Mouse (Mus musculus) B cell, adult 67 days (primary cell): Measurements from ENCODE around the gene Gprc6a. TPM values are rescaled to one million over a fixed set of nuclear protein-coding genes. Genes with fewer than 3 reads are reported as not detected.

ENCODE experiments used
- total RNA-seq, 2 experiments: library from RNA; stranded (reverse); gene quantifications; 4 replicates each; pipeline ENCODE4 v1.2.4; 2023

The Gprc6a gene
- total RNA-seq, result not detected

DNA sequence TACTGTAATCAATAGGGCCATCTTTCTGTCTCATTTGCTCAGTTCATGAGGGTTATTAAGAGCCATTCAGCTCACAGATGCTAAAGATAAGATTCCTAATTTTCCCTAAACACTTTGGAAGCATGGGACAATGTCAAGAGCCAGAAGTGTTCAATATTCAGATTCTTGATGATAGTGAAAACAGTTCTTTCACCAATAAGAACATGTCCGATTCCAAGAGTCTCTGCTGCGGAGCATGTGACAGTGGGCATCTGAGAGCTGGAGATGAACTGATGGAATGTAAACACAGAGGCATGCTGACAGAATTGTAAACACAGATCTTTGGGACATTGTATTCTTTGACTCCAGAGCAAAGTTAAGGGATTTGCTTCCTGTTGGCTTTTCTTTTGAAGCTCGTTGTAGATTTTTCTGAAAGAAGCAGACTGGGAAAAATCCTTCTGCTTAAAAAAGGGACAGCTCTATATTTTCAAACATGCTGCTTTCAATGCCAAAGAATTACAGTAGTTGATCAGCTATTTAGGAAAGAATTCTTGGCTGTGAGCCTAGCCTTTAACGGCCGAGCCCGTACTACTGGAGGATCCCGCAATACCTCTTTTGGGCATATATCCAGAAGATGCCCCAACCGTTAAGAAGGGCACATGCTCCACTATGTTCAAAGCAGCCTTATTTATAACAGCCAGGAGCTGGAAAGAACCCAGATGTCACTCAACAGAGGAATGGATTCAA lies at the start of gene Gprc6a:
Gene Gprc6a (minus strand): TSS at position 51 of the 726 bp plus-strand sequence.

DNA sequence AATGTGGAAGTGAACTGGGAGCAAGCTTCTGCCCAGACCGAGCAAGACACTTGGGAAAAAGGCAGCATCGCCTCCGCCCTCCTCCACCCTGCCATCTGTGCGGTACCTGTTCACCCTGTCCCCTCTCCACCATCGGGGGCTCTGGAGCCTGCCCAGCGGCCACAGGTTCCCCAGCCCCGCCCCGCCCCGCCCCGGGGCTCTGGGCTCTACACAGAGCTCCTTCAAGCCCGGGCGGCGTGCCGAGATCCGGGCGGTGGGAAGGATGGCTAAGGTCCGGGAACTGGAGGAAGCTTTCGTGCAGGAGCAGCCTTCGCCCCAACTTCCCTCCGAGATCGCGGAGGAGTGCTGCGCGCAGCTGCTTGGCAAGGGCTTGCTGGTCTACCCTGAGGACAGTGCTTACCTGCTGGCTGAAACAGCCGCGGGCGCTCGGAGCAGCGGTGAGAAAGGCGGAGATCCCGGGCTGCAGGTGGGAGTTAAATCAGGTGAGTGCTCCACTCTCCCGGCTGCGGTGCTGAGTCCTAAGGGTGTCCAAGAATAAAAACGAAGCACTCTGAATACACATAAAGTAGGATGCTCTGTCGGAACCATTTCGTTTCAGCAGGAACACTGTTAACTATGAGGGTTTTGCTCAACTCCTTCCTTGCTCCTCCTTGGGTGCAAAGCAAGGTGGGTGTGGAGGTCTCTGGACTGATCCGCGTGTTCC lies 46.4 kb upstream of the Gprc6a start, which contains the start of gene Rfx6:
Gene Rfx6 (plus strand): TSS at position 209 of the 703 bp plus-strand sequence.

DNA sequence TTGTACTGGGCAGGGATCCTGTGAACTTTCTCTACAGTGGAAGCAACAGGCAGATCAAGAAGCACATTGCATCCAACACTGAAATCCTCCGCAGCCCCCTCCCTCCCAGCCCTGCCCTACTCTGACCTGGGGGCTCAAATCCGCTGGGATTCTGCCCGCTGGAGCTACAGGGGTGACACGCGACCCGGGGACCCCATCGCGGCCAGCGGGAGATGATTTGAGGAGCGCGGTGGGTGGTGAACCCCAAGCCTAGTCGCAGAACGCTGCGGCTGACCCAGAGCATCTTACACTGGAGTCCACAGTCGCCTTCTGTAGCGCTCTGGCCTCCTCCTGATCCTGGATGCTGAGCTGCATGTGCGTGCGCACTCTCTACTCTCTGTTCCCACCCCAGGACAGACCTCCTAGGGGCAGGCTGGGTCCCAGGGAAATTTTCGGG lies 41.1 kb downstream of the Gprc6a start, which contains the start of gene Fam162b:
Gene Fam162b (minus strand): TSS at position 379 of the 436 bp plus-strand sequence.

Other genes with a start within 250 kb of the Gprc6a start
- 1 to 10 TPM in 1 of 2 experiments, under 1 TPM in 1; 0.44 to 1.4 TPM for gene Gm49339, start 150.8 kb downstream of the Gprc6a start, total RNA-seq
- 10 to 100 TPM in 1 of 2 experiments, 1 to 10 TPM in 1; 5.4 to 10.0 TPM for gene Lilr4b, start 150.8 kb downstream of the Gprc6a start, total RNA-seq
- gene Lilrb4a, start 140.5 kb downstream of the Gprc6a start, total RNA-seq, result 10 to 100 TPM; 14.5 to 15.4 TPM
- gene Fam162b, start 40.9 kb downstream of the Gprc6a start, total RNA-seq, result not detected
- not detected for gene Rfx6, start 46.3 kb upstream of the Gprc6a start, total RNA-seq